Mouse (Mus musculus) lung, adult 2 months (tissue): ENCODE measurements around the gene C1qtnf6.

Experiments used
- CTCF ChIP-seq: fragments of 200-500 bp; IDR thresholded peaks from 2 replicates; pipeline ENCODE4 v1.5.1; 2011; ENCODE audit warnings: mild to moderate bottlenecking, low read length, control low read depth; ENCODE audit not compliant: insufficient read depth
- POLR2A ChIP-seq: fragments of 200-500 bp; IDR thresholded peaks from 2 replicates; pipeline ENCODE4 v1.6.1; 2011; ENCODE audit warnings: low read depth, mild to moderate bottlenecking, control low read depth, low read length, borderline replicate concordance; ENCODE audit errors: extremely low read depth

- TF ChIP-seq CTCF = no peak
- no peak for TF ChIP-seq POLR2A
Observed at GRCm38 (mm10) chr15:78493401-78494010, 37.7 kb downstream of the C1qtnf6 start.
